Mouse (Mus musculus): ENCODE measurements at regions not wholly inside any gene's neighbourhood (a gene's known extent, or its start where the extent isn't known, plus 50 kb on each side); places are given as distances from the start of the nearest gene placed in this dataset.
A peak's percentile ranks its signal among the peaks of the same experiment; 100 is the strongest.

- Histone ChIP-seq H3K4me1 (ENCODE audit: control insufficient read depth, insufficient read depth, low read length) (no peaks in the 10 kb centered on the region), H3K9me3 (replicated peaks; ENCODE audit: control insufficient read depth, low read length) (no peaks in the 10 kb centered on the region), H3K9ac (ENCODE audit: low read length) (no peak overlapping the region), H3K4me2 (ENCODE audit: low read depth, low read length) (no peak overlapping the region), H3K4me3 (ENCODE audit: low read length) (no peak overlapping the region), H3K27ac (ENCODE audit: low read length) (no peak overlapping the region), H3K36me3 (ENCODE audit: control insufficient read depth, insufficient read depth) (no peaks in the 10 kb centered on the region), H3K27me3 (ENCODE audit: control insufficient read depth, insufficient read depth, low read length) (peaks cover 3% of the 10 kb centered on the region)
- WGBS: 83% methylated on average over 5 of the region's 5 CpGs
- no peak for ATAC-seq (replicated peaks; ENCODE audit: extremely low read depth, insufficient read depth, low FRiP score)
Observed at GRCm38 (mm10) chr2:160485515-160485914, 118.7 kb upstream of the Mafb start.

GRCm38 (mm10) chr2:160499726-160500125 is 132.9 kb upstream of the Mafb start:
- Histone ChIP-seq H3K4me1 (ENCODE audit: control insufficient read depth, insufficient read depth, low read length) (no peaks in the 10 kb centered on the region), H3K36me3 (ENCODE audit: control insufficient read depth, insufficient read depth) (no peaks in the 10 kb centered on the region), H3K4me3 (ENCODE audit: low read length) (no peak overlapping the region), H3K27me3 (ENCODE audit: control insufficient read depth, insufficient read depth, low read length) (no peaks in the 10 kb centered on the region), H3K9ac (ENCODE audit: low read length) (no peak overlapping the region), H3K4me2 (ENCODE audit: low read depth, low read length) (no peak overlapping the region), H3K27ac (ENCODE audit: low read length) (no peak overlapping the region), H3K9me3 (replicated peaks; ENCODE audit: control insufficient read depth, low read length) (no peaks in the 10 kb centered on the region)
- ATAC-seq (replicated peaks; ENCODE audit: extremely low read depth, insufficient read depth, low FRiP score): no peak
- WGBS: 6% methylated on average over 1 of the region's 1 CpGs

- H3K9ac ChIP-seq (ENCODE audit: low read length): no peak overlapping the region
- no peaks in the 10 kb centered on the region for H3K4me1 ChIP-seq (ENCODE audit: control insufficient read depth, insufficient read depth, low read length)
- no peaks in the 10 kb centered on the region for H3K27me3 ChIP-seq (ENCODE audit: control insufficient read depth, insufficient read depth, low read length)
- H3K9me3 ChIP-seq (replicated peaks; ENCODE audit: control insufficient read depth, low read length): no peaks in the 10 kb centered on the region
- no peak overlapping the region for H3K4me2 ChIP-seq (ENCODE audit: low read depth, low read length)
- no peak overlapping the region for H3K27ac ChIP-seq (ENCODE audit: low read length)
- no peaks in the 10 kb centered on the region for H3K36me3 ChIP-seq (ENCODE audit: control insufficient read depth, insufficient read depth)
- H3K4me3 ChIP-seq (ENCODE audit: low read length): no peak overlapping the region
- 69% methylated on average over 2 of the region's 2 CpGs for WGBS
- ATAC-seq (replicated peaks; ENCODE audit: extremely low read depth, insufficient read depth, low FRiP score): no peak
Observed at GRCm38 (mm10) chr2:160502901-160503300, 136.0 kb upstream of the Mafb start.

- Histone ChIP-seq H3K27ac (ENCODE audit: low read length) (no peak overlapping the region), H3K4me3 (ENCODE audit: low read length) (no peak overlapping the region)
- 74% methylated on average over 16 of the region's 16 CpGs for WGBS
Observed at GRCm38 (mm10) chr2:160503597-160504393, 136.9 kb upstream of the Mafb start.

GRCm38 (mm10) chr2:160504394-160504657 is 137.5 kb upstream of the Mafb start:
- 82% methylated on average over 4 of the region's 4 CpGs for WGBS
- no peak for ATAC-seq (replicated peaks; ENCODE audit: extremely low read depth, insufficient read depth, low FRiP score)
- H3K4me3 ChIP-seq (ENCODE audit: low read length): no peak overlapping the region

More at GRCm38 (mm10) chr2:160503597-160504393, 136.9 kb upstream of the Mafb start:
- Histone ChIP-seq H3K9me3 (replicated peaks; ENCODE audit: control insufficient read depth, low read length) (no peaks in the 10 kb centered on the region), H3K27me3 (ENCODE audit: control insufficient read depth, insufficient read depth, low read length) (no peaks in the 10 kb centered on the region), H3K4me1 (ENCODE audit: control insufficient read depth, insufficient read depth, low read length) (no peaks in the 10 kb centered on the region), H3K36me3 (ENCODE audit: control insufficient read depth, insufficient read depth) (no peaks in the 10 kb centered on the region), H3K4me2 (ENCODE audit: low read depth, low read length) (no peak overlapping the region), H3K9ac (ENCODE audit: low read length) (no peak overlapping the region)
- no peak for ATAC-seq (replicated peaks; ENCODE audit: extremely low read depth, insufficient read depth, low FRiP score)

GRCm38 (mm10) chr2:160507371-160507770 is 138.3 kb upstream of the Top1 start:
- Histone ChIP-seq H3K27ac (ENCODE audit: low read length) (no peak overlapping the region), H3K9me3 (replicated peaks; ENCODE audit: control insufficient read depth, low read length) (no peaks in the 10 kb centered on the region), H3K9ac (ENCODE audit: low read length) (no peak overlapping the region), H3K36me3 (ENCODE audit: control insufficient read depth, insufficient read depth) (no peaks in the 10 kb centered on the region), H3K4me2 (ENCODE audit: low read depth, low read length) (no peak overlapping the region), H3K4me3 (ENCODE audit: low read length) (no peak overlapping the region), H3K4me1 (ENCODE audit: control insufficient read depth, insufficient read depth, low read length) (no peaks in the 10 kb centered on the region), H3K27me3 (ENCODE audit: control insufficient read depth, insufficient read depth, low read length) (no peaks in the 10 kb centered on the region)
- no peak for ATAC-seq (replicated peaks; ENCODE audit: extremely low read depth, insufficient read depth, low FRiP score)
- 68% methylated on average over 9 of the region's 9 CpGs for WGBS

More at GRCm38 (mm10) chr2:160504394-160504657, 137.5 kb upstream of the Mafb start:
- no peak overlapping the region for H3K9ac ChIP-seq (ENCODE audit: low read length)
- no peaks in the 10 kb centered on the region for H3K4me1 ChIP-seq (ENCODE audit: control insufficient read depth, insufficient read depth, low read length)
- no peaks in the 10 kb centered on the region for H3K36me3 ChIP-seq (ENCODE audit: control insufficient read depth, insufficient read depth)
- no peak overlapping the region for H3K27ac ChIP-seq (ENCODE audit: low read length)
- no peak overlapping the region for H3K4me2 ChIP-seq (ENCODE audit: low read depth, low read length)
- H3K9me3 ChIP-seq (replicated peaks; ENCODE audit: control insufficient read depth, low read length): no peaks in the 10 kb centered on the region
- H3K27me3 ChIP-seq (ENCODE audit: control insufficient read depth, insufficient read depth, low read length): no peaks in the 10 kb centered on the region

- H3K4me1 ChIP-seq (ENCODE audit: control insufficient read depth, insufficient read depth, low read length): no peaks in the 10 kb centered on the region
- no peak overlapping the region for H3K9ac ChIP-seq (ENCODE audit: low read length)
- no peak overlapping the region for H3K4me2 ChIP-seq (ENCODE audit: low read depth, low read length)
- no peak overlapping the region for H3K27ac ChIP-seq (ENCODE audit: low read length)
- no peaks in the 10 kb centered on the region for H3K9me3 ChIP-seq (replicated peaks; ENCODE audit: control insufficient read depth, low read length)
- H3K4me3 ChIP-seq (ENCODE audit: low read length): no peak overlapping the region
- H3K27me3 ChIP-seq (ENCODE audit: control insufficient read depth, insufficient read depth, low read length): no peaks in the 10 kb centered on the region
- ATAC-seq (replicated peaks; ENCODE audit: extremely low read depth, insufficient read depth, low FRiP score): no peak
- no peaks in the 10 kb centered on the region for H3K36me3 ChIP-seq (ENCODE audit: control insufficient read depth, insufficient read depth)
- 54% methylated on average over 22 of the region's 22 CpGs for WGBS
Observed at GRCm38 (mm10) chr2:160507816-160508564, 137.7 kb upstream of the Top1 start.

- Histone ChIP-seq H3K27me3 (ENCODE audit: control insufficient read depth, insufficient read depth, low read length) (no peaks in the 10 kb centered on the region), H3K4me2 (ENCODE audit: low read depth, low read length) (no peak overlapping the region), H3K9me3 (replicated peaks; ENCODE audit: control insufficient read depth, low read length) (no peaks in the 10 kb centered on the region), H3K36me3 (ENCODE audit: control insufficient read depth, insufficient read depth) (no peaks in the 10 kb centered on the region), H3K4me3 (ENCODE audit: low read length) (no peak overlapping the region), H3K9ac (ENCODE audit: low read length) (no peak overlapping the region), H3K4me1 (ENCODE audit: control insufficient read depth, insufficient read depth, low read length) (no peaks in the 10 kb centered on the region), H3K27ac (ENCODE audit: low read length) (peak overlapping the region; percentile 34; the same call in 1 of the 2 replicates)
- no peak for ATAC-seq (replicated peaks; ENCODE audit: extremely low read depth, insufficient read depth, low FRiP score)
- WGBS: 87% methylated on average over 5 of the region's 5 CpGs
Observed at GRCm38 (mm10) chr2:160510159-160510558, 135.5 kb upstream of the Top1 start.

Data from heart, embryonic 16.5 days (tissue).